Mouse (Mus musculus) CH12F3 (cell line): ENCODE measurements around the gene Tex44.

ENCODE experiments used
- in situ Hi-C: fragments of 300-500 bp; cut with MboI; formaldehyde crosslinking; loops from 2 replicates; pipeline ENCODE4 v1.14.3; 2020; ENCODE audit warnings: low sequenced_read_pairs

Gene Tex44

GRCm38 (mm10) chr1:86426128-86426527 is at the start of gene Tex44, which contains the start of gene Nmur1:
Tex44 (plus strand) TSS chr1:86426329.
Nmur1 (minus strand) TSS chr1:86426228.
- in situ Hi-C loops: no loop called here

DNA sequence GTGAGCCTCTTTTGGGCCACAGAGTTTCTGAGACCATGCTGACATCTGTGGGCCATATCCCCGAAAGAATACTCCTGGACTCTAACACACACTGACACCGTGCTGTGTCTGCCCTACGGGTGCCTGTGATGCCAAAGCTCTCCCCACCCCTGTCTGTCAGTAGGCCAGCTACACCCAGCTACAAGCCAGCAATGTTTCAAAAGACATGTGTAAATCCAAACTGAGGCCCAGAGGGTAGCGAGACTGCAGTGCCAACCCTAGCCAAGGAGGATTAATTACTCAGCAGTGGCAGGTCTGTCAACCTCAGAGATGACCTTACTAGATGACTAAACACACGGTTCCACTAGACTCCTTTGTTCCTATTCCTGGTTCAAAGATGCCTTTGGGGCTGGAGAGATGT is 49.8 kb upstream of the Tex44 start:
- in situ Hi-C loops: no loop called here

DNA sequence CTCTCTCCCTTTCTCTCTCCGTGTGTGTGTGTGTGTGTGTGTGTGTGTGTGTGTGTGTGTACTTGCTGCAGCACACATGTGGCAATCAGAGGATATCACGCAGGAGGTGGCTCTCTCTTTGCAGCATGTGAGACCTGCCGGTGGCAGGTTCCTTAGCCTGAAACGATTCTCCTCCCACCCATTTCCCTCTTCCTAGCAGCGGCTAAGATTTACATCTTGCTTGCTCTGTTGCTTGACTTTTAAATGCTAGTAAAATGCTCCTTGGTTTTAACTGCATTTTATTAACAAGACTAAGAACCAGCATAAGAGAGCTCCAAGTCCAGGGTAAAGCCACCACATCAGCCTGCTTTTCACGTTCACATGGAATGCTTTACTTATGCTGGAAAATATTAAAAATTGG is 47.5 kb upstream of the Tex44 start:
- in situ Hi-C loops: no loop called here

DNA sequence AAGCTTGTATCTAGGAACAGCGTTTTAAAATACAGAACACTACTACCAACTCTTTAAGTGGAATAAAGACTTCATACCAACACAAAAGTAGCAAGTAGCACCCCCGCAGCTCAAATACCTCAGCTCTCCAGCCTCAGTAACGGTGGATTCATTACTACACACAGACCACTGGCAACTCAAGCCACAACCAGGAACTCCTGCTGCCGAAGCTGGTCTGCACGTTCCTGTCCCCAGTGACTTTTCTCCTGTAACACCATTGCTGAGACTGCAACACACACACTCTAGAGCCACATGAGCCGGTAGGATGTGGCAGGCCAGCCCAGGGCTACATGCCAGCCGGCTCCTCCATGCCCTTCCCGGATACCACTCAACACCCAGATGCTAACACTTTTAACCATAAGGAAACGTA is 47.0 kb upstream of the Tex44 start:
- in situ Hi-C loops: no loop called here

DNA sequence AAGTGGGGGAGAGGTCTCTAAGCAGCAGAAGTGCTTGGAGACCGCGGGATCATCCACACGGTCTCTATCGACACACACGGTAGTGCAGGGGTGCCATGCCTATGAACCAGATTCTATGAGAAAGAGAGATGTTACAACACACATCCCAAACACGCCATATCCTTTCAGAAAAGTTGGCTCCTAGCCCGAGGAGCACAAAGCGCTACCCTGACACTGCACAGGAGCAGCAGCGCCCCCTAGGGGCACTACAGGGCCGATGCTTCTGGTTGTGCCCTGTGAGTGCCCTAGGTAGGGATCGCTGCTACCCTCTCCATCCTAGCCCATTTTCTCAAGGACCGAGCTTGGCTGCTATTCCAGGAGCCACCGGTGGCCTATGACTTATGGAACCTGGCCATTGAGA is 45.1 kb upstream of the Tex44 start:
- in situ Hi-C loops: no loop called here

GRCm38 (mm10) chr1:86389230-86389629 is 36.9 kb upstream of the Tex44 start:
- in situ Hi-C loops: no loop called here

GRCm38 (mm10) chr1:86391425-86391824 is 34.7 kb upstream of the Tex44 start:
- in situ Hi-C loops: no loop called here

DNA sequence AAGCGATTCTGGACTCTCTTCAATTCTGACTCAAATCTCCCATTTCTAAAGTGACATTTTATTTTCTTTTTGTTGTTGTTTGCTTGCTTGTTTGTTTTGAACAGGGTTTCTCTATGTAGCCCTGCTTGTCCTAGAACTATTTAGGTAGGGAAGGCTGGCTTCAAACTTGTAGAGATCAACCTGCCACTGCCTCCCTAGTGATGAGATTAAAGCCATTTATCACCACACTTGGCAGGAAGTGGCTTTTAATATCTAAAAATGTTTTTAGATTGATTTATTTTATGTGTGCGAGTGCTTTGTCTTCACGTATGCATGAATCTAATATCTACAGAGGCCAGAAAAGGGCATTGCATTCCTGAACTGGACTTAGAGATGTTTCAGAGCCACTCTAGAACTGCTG is 32.9 kb upstream of the Tex44 start:
- in situ Hi-C loops: no loop called here

DNA sequence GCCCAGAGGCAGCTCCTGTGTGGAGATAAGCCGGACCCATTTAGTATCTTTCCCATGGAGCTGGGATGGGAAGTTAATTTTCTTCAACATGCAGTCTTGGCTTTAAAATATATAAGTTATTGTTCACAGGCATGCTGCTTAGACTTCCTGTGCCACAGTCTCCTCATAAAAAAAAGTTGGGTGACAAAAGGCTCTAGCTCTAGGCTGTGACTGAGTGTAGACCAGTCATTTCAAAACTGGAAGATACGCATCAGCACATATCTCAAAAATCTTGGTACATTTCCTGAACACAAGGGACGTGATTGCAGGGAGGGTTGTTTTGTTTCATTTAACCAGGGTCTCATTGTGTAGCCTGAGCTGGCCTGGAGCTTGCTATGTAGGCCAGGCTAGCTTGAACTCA is 31.9 kb upstream of the Tex44 start:
- in situ Hi-C loops: no loop called here

DNA sequence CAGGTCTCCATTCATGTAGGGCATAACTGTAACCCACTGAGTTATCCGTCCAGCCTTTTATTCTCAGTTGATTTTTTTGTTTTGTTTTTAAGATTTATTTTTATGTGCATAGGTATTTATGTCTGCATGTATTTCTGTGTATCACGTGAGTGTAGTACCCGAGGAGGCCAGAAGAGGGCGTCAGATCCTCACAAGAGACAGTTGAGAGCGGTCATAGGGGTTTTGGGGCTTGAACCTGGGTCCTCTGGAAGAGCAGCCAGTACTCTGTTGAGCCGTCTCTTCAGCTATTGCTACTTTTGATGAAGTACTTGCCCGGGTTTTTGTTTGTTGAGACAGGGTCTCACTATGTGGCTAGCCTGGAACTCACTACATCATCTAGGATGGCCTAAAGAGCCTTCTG is 30.2 kb upstream of the Tex44 start:
- in situ Hi-C loops: no loop called here

DNA sequence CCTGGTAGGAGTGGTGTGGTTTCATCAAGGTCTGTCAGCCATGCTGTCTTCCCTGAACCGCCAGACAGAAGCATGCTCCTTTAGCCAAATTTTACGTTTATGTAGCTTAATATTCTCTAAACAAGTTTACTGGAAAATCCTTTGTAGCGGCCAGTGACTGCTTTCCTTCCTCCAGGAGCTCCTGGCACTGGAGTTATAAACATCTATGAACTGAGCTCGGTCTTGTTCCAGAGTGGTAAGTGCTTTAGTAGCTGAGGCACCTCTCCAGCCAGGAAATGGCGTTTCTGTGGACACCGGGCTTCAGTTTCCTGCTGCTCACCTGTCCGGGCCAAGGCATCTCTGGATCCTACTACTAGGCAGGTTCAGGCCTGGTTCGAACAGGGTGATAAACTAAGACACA is 28.5 kb upstream of the Tex44 start:
- in situ Hi-C loops: no loop called here

- in situ Hi-C loops: no loop called here
Observed at GRCm38 (mm10) chr1:86398222-86398621, 27.9 kb upstream of the Tex44 start.

DNA sequence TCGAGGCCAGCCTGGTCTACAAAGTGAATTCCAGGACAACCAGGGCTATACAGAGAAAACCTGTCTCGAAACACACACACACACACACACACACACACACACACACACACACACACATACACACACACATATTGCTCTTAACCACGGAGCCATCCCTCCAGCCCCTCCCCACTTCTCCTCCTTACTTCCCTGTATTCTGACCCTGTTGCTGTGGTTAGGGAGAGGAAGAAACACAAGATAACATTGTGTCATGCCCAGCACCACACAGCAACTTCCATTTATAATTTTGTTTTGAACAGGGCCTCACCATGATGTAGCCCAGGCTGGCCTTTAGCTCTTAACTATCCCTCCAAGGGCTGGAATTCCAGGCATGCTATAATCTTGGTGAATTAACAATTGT is 26.8 kb upstream of the Tex44 start:
- in situ Hi-C loops: no loop called here

DNA sequence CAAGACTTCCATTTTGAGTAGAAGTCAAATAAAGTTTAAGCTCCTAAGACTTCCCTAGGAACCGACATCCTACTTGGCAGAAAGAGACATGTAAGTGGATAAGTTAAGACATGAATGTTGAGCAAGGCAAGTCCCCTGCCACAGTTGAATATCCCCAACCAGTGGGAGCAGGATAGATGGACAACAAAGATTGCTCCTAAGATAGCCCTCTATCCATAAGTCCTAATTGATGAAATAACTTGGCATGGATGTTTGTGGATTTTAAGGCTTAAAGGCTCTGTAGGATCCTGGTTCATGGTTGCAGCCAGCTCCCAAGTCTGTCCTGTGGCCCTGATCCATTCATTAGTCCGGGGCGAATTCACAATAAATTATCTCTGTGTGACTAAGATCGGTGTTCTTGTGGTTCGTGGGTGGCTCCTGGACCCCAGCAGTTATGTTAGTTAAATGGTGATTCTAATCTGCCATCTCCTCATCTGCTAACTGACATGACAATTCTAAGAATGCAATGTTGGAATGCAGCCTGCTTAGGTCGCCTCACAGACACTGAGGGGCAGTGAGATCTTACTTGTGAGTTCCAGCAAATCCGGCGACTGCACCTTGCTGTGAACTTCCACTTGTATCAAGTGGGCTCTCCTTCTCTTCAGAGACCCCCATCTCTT is 25.9 kb upstream of the Tex44 start:
- in situ Hi-C loops: no loop called here

DNA sequence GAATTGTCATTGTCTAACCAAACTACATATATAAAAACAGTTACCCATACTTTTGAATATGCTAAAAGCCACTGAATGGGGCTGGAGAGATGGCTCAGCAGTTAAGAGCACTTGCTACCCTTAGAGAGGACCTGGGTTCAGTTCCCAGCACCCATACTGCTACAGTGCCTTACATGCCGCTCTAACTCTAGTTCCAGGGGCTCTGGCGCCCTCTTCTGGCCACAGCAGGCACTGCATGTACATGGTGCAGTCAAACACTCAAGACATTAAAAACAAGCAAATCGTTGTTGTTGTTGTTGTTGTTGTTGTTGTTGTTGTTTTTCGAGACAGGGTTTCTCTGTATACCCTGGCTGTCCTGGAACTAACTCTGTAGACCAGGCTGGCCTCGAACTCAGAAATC is 21.3 kb upstream of the Tex44 start:
- in situ Hi-C loops: no loop called here

- in situ Hi-C loops: no loop called here
Observed at GRCm38 (mm10) chr1:86406313-86406712, 19.8 kb upstream of the Tex44 start.

GRCm38 (mm10) chr1:86406914-86407313 is 19.2 kb upstream of the Tex44 start:
- in situ Hi-C loops: no loop called here

GRCm38 (mm10) chr1:86408515-86408914 is 17.6 kb upstream of the Tex44 start:
- in situ Hi-C loops: no loop called here

DNA sequence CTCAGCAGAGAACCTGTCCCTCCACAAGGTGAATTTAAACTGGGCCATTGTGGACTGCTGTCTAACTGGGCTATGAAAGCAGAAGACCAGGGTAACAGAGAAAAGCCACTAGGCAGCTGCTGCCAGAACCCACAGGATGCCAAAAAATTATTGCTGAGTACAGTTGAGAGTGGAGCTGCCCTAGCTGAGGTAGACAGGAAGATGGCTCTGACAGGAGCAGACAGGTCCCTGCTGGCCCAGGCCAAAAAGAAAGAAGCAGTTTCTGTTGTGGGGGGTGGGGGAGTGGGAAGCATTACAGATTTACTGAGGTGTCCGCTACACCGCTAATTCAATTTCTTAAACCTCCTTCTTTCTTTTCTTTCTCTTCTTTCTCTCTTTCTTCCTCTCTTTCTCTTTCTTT is 16.7 kb upstream of the Tex44 start:
- in situ Hi-C loops: no loop called here

DNA sequence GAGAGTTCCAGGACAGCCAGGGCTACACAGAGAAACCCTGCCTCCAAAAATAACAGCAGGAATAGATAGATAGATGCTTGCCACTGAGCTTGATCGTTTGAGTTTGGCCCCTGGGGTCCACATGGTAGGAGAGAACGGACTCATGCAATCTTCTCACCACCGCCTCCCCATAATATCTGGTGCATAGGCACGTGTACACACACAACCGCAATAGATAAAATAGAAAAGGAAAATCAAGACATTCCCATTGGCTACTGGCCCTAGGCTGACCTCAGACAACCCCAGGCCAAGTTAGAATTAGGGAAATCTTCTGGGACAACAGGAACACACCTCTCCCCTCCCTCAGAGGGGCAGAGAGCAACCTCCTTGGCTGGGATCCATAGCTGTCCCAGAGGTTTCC is 11.4 kb upstream of the Tex44 start:
- in situ Hi-C loops: no loop called here

DNA sequence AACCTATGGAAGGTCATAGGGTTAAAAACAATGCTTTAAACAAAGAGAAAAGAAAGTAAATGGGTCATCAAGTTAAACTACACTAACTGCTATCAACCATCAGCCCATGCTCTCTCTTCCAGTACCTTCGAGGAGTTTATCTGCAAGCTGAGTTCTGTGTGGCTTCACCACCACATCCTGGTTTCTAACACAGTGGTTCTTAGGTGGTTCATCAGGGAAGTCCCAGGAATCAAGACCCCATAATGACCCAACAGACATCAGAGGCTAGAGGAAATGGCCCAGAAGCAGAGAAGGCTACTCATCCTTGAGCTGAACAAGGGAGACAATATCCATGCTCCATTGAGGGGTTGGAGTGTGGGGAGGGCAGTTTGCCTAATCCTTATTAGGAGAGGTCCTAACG is 11.0 kb upstream of the Tex44 start:
- in situ Hi-C loops: no loop called here

GRCm38 (mm10) chr1:86415612-86416184 is 10.4 kb upstream of the Tex44 start:
- in situ Hi-C loops: no loop called here

- in situ Hi-C loops: no loop called here
Observed at GRCm38 (mm10) chr1:86416321-86416720, 9.8 kb upstream of the Tex44 start.
